Mouse (Mus musculus): ENCODE data around the gene Hamp.

- TF ChIP-seq HCFC1 (IDR thresholded peaks at IDR 0.05; ENCODE audit: borderline replicate concordance, insufficient read depth, low read length) (no peak), MAFK (IDR thresholded peaks at IDR 0.05; ENCODE audit: insufficient read depth, low read depth, low read length) (no peak), CHD2 (IDR thresholded peaks at IDR 0.05; ENCODE audit: low read depth, low read length) (no peak), ZNF384 (IDR thresholded peaks at IDR 0.05; ENCODE audit: low read depth, low read length) (no peak)
Measured at GRCm38 (mm10) chr7:30955584-30956356, 11.9 kb upstream of the Hamp start.
